Mouse (Mus musculus) B cell, adult 67 days (primary cell): ENCODE measurements around the gene Cox18. TPM values are rescaled to one million over a fixed set of nuclear protein-coding genes. Genes with fewer than 3 reads are reported as not detected.

ENCODE experiments used
- total RNA-seq, 2 experiments: library from RNA; stranded (reverse); gene quantifications; 4 replicates each; pipeline ENCODE4 v1.2.4; 2023

The Cox18 gene
- 10 to 100 TPM; 24.8 to 36.2 TPM for total RNA-seq

DNA sequence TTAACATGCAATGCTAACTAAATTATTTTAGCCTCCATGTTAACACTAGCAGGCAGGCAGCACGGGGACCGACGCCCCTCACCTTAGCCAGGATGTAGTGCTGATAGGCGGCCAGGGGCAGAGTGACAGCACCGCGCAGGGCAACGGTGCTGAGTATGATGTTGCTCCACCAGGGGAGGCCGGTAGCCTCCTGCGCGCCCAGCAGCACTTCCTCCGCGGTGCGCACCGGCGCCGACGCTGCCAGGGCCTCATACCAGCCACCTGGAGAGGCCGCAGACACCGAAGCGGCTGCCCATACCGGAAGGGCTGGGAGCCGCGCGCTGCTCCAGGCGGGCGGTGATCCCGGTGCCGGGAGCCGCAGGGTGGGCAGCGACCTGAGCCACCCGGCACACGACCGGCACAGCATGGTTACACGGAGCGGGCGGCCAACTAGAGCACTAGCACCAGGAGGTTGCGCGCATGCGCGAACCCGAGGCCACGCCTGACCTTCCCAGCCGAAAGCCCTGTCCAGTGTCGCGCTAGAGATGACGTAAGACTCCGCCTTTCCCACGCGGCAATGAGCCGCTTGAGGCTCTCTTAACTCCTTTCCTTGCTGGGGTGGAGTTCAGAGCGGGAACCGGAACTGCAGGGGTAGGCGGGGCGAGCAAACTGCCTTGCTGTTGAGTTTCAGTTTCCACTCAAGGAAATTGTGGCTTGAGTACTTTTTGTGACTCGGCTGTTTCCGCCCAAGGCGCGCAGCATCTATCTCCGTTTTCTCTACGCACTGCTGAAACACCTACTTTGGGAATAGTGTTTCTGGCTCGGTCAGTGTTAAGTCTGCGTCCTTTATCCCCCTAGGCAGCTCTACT lies at the start of gene Cox18:
Gene Cox18 (minus strand): TSS at position 468 of the 848 bp plus-strand sequence.

Other genes starting within 250 kb of the Cox18 start
- 100 to 1,000 TPM; 157 to 159 TPM for gene Ankrd17, start 142.6 kb upstream of the Cox18 start, total RNA-seq
- gene Gm9958, start 143.2 kb upstream of the Cox18 start, total RNA-seq, result 1 to 10 TPM; 3.4 to 5.3 TPM
- not detected for gene Alb, start 236.9 kb upstream of the Cox18 start, total RNA-seq